Mouse (Mus musculus): ENCODE data around the gene Hspb11.
A peak's percentile ranks its signal among the peaks of the same experiment; 100 is the strongest.

The Hspb11 gene

DNA sequence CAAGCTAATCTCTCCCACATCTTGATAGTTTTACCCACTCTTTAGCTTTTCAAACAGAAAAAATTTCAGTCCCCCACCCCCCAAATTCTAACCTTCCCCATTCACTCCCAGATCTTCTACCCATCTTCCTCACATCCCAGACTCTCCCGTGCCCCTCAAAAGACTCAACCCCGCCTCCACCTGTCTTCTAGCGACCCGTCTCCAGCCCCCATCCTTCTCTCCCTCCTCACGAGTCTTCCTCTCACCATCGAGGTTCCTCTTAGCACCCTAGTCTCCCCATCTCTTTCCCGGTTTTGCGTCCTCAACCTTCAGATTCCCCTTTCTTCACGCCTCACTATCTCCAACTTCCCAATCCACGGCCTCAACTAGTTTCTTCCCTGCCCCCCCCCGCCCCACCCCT, 871 bp upstream of the Hspb11 start:
- peak; percentile 38 for DNase-seq

- no peak for DNase-seq
These were observed 1.0 kb downstream of the Hspb11 start for GRCm38 (mm10) chr4:107254414-107254813.

DNA sequence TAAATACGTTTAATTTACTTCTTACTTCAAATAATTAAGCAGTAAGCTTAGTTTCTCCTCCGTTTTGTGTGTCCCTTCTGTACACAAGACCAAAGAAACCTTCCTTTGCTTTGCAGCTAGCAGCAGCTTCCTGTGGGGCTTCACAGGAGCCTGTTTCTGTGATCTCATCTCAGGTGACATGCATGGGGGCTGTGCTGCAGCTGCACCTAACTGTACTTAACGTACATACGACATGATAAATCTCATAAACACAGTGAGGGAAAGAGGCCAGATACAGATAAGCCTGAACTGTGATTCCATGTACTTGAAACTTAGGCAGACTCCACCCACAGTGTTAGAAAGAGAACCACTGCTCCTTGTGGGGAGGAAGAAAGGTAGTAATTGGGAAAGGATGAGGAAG, 6.6 kb downstream of the Hspb11 start:
- peak; percentile 73 for DNase-seq

- DNase-seq: no peak
These were observed 20.3 kb downstream of the Hspb11 start for GRCm38 (mm10) chr4:107273683-107274082.

DNA sequence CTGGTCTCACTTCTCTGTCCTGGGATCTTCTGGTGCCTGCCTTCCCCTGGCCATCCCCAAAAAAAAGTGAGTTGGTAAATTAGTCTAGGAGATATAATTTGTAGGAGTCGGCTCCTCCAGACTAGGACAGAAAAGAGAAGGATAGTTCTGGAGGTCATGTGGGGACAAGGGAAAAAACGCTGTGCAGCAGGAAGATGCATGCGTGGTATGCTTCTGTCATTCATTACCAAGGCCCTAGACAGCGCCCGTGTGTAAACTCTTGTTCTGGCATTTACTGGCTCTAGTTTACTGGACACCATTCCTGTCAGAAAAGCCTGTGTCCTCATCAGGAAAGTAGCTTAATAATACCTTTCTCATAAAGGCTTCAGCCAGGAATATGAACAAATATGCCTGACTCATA, 21.1 kb downstream of the Hspb11 start:
- no peak for DNase-seq

DNA sequence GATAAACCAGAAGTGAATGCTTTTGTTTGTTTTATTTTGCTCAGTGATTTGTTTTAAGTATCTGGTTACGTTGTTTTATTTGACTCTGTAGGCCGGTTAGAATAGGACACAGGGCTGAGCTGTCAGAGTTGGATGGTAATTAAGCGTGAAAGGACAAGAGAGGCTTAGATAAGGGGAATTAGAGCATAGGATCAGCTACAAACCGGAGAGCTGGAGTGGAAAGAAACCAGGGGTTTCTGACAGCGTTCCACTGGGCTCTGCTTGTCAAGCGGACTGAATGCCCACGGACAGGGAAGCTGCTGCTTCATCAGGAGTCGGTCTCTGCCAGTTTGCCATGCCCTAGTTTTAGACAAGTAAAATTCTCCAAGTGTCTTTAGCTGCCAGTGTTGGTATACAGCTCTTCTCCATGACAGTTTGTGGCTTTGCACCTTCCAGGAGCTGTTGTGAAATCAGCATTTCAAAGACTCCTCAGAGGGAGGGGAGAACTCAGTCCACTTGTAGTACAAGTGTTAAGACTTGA, 24.9 kb downstream of the Hspb11 start:
- DNase-seq: no peak

DNA sequence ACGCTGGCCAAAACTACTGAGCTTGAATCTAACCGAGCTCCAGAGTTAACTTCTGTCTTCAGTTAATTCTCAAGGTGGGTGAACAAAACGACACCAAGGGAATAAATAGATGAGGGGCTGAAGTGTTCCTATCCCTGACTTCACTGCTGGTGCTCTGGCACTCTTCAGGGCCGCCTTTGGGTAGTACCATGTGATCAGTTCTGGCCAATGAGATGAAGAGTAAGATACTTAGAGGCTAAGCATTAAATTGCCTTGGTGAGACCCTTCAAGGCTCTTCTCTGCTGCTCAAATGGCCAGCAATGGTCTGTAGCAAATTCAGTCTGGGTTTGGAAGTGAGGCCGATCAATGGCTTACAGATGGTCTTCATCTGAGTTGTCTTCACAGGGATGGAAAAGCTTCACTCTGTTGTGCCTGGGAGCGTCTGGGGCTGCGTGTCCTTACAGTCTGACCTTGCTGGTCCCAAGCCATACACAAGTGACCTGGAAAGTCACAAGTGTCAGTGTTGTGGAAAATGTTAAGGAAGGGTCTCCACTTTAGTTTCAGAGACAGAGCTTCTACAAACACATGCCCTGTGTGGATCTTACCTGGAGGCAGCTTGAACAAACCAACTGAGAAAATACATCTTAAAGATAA, 27.6 kb downstream of the Hspb11 start:
- DNase-seq: no peak

GRCm38 (mm10) chr4:107285446-107286200, 32.2 kb downstream of the Hspb11 start:
- no peak for DNase-seq

- DNase-seq: no peak
These were observed 33.0 kb downstream of the Hspb11 start for GRCm38 (mm10) chr4:107286386-107286785.

- no peak for DNase-seq
These were observed 34.1 kb downstream of the Hspb11 start for GRCm38 (mm10) chr4:107287517-107287916.

DNA sequence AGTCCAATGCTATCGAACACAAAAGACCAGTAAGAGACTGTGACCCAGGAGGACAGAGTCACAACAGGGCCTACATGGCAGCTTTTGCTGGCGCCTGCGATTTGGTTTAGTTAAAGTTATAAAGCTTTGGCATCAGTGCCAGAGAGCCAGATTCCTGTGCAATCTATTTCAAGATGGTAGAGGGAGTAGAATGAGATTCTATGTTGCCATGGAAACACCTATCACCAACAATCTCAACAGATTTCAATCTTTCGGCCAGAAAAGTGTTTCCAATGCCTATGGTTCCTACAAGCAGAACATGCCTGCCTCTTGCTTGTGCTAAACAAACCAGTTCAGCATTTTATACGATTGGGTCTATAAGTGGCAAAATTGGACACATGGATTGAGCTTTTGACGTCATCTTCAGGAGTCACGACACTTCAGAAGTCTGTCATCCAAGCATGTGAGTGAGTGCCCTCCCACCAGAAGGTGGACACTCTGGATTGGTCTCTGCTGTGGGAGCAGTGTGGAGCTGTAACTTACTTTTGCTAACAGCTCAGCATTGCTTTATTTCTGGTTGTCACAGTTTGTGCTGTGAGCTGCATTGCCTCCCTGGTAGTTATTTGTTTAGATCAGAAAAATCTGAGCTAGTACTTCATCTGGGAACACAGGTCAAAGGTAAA, 38.3 kb downstream of the Hspb11 start:
- DNase-seq: no peak

- no peak for DNase-seq
These were observed 38.9 kb downstream of the Hspb11 start for GRCm38 (mm10) chr4:107292273-107292662.

- no peak for DNase-seq
These were observed 44.7 kb downstream of the Hspb11 start for GRCm38 (mm10) chr4:107298071-107298606.

DNA sequence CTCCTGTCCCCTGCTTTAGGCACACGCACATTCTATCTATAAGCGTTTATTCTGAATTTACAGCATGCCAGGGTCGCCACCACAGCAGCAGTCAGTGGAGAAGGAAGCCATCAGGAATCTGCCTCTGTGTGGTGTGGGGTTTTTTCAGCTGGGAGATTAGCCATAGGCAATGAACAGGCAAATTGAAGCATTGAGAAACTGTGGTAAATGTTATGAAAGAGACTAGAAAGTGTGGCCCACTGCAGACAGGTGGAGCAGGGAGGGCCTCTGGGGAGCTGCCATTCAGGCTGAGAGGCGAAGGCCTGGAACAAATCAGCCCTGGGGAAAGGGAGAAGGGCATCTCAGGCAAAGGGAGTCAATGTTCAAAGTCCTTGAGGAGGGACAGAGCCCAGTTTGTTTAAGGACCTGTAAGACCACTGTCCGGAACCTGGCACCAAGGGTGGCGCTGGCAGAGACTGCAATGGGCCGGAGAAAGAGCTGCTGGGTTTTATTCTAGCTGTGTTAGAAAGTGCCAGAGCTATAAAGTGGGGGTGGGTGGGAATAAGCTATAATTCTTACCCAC, 46.5 kb downstream of the Hspb11 start:
- no peak for DNase-seq

DNA sequence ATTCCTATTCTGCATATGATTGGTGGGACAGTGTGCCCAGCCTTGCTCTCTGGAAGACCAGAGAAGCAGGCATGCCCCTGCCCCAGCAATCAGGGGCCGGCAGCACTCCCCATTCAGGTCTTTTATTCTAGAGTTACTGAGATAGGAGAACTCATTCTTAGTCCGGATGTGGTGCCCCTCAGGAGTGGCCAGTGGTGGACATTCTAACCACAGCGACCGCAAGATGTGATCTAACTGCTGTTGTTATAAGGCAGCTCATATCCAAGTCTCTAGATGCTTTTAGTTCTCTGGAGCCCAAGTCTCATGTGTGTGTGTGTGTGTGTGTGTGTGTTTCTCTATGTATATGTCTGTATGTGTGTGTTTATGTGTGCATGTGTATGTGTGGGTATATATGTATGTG, 47.0 kb downstream of the Hspb11 start:
- DNase-seq: no peak

GRCm38 (mm10) chr4:107300902-107301555, 47.6 kb downstream of the Hspb11 start:
- DNase-seq: no peak

- DNase-seq: no peak
These were observed 48.8 kb downstream of the Hspb11 start for GRCm38 (mm10) chr4:107302221-107302620.

DNA sequence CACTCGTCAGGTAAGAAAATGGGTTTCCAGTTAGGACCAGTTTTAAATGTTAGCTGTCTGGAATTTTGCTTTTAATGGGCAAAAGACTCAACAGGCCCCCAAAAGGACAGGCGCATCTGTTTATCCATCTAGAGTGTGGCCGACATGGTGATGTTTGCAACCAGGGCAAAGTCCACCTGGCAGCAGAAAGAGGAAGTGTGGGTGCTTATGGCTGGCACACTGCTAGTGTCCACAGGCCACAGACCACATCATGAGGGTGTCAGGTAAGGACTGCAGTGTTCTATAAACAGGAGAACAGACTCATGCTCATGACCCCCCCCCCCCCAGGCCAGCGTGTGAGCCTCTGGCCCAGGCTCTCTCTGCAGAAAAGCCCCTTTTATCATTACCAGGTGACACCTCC, 49.4 kb downstream of the Hspb11 start:
- DNase-seq: no peak

GRCm38 (mm10) chr4:107303531-107303930, 50.1 kb downstream of the Hspb11 start:
- DNase-seq: no peak

DNA sequence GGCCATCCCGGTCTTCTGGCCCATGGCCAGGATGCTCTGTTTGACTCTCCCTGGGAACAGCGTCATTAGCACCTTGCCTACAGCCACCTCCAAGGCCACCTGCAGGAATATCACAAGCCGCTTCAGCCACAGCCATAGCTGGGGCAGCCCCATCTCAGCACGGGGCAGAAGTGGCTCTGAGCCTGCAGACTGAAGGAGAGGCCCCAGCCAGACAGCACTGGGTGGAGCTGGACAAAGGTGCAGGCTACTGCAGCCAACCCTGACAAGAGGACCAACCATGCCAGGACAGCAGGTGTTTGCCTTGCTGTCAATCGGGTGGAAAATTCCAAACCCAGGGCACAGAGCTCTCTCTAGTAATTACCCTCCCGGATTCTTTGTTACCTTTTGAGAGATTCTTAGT, 53.6 kb downstream of the Hspb11 start, which contains the start of gene Dio1:
Gene Dio1, minus strand, starts transcription at position 204 of the 400 bp plus-strand sequence.
- no peak for DNase-seq

GRCm38 (mm10) chr4:107313690-107314478, 60.5 kb downstream of the Hspb11 start, which contains the start of gene Yipf1:
TSS of gene Yipf1 (plus strand) at chr4:107314363.
- DNase-seq: peak; percentile 90

- no peak for DNase-seq
These were observed 61.0 kb downstream of the Hspb11 start for GRCm38 (mm10) chr4:107314479-107314805.
